Mouse (Mus musculus): ENCODE data around the gene Tspan2. TPM values are rescaled to one million over a fixed set of nuclear protein-coding genes. Genes with fewer than 3 reads are reported as not detected.

Gene Tspan2
- polyA plus RNA-seq, 1 experiment, result not detected

GRCm38 (mm10) chr3:102738926-102739325, 4.6 kb downstream of the Tspan2 start:
- TF ChIP-seq CTCF (IDR thresholded peaks at IDR 0.05; ENCODE audit: insufficient read depth, low read depth, low read length) (no peak), POLR2A (IDR thresholded peaks at IDR 0.05; ENCODE audit: insufficient read depth, low read depth, low read length) (no peak)
- H3K4me3 ChIP-seq (ENCODE audit: insufficient read depth, low read depth, low read length), result no peak overlapping the region
- H3K4me1 ChIP-seq (ENCODE audit: control insufficient read depth, insufficient read depth, low read length), result peaks cover 11% of the 10 kb centered on the region
- no peak overlapping the region for H3K27ac ChIP-seq (ENCODE audit: insufficient read depth, low read depth, low read length)
- WGBS, result 77% methylated on average over 6 of the region's 6 CpGs

- Histone ChIP-seq H3K4me1 (ENCODE audit: control insufficient read depth, insufficient read depth, low read length) (peaks cover 9% of the 10 kb centered on the region; the same call in 1 of the 2 replicates), H3K4me3 (ENCODE audit: insufficient read depth, low read depth, low read length) (no peak overlapping the region), H3K27ac (ENCODE audit: insufficient read depth, low read depth, low read length) (no peak overlapping the region)
- TF ChIP-seq POLR2A (IDR thresholded peaks at IDR 0.05; ENCODE audit: insufficient read depth, low read depth, low read length), result no peak
- TF ChIP-seq CTCF (IDR thresholded peaks at IDR 0.05; ENCODE audit: insufficient read depth, low read depth, low read length), result no peak
- 41% methylated on average over 4 of the region's 4 CpGs for WGBS
These were observed 8.4 kb downstream of the Tspan2 start for GRCm38 (mm10) chr3:102742725-102743124.

GRCm38 (mm10) chr3:102743202-102743601, 8.9 kb downstream of the Tspan2 start:
- Histone ChIP-seq H3K4me3 (ENCODE audit: insufficient read depth, low read depth, low read length) (no peak overlapping the region), H3K27ac (ENCODE audit: insufficient read depth, low read depth, low read length) (peak overlapping the region; percentile 37; the same call in 1 of the 2 replicates)
- 29% methylated on average over 4 of the region's 4 CpGs for WGBS

GRCm38 (mm10) chr3:102743781-102744471, 9.6 kb downstream of the Tspan2 start:
- TF ChIP-seq CTCF (IDR thresholded peaks at IDR 0.05; ENCODE audit: insufficient read depth, low read depth, low read length), result no peak
- no peak for TF ChIP-seq POLR2A (IDR thresholded peaks at IDR 0.05; ENCODE audit: insufficient read depth, low read depth, low read length)
- H3K4me3 ChIP-seq (ENCODE audit: insufficient read depth, low read depth, low read length), result no peak overlapping the region
- peaks cover 9% of the 10 kb centered on the region; the same call in 1 of the 2 replicates for H3K4me1 ChIP-seq (ENCODE audit: control insufficient read depth, insufficient read depth, low read length)
- WGBS, result 89% methylated on average over 9 of the region's 9 CpGs
- no peak overlapping the region for H3K27ac ChIP-seq (ENCODE audit: insufficient read depth, low read depth, low read length)

More at GRCm38 (mm10) chr3:102743202-102743601, 8.9 kb downstream of the Tspan2 start:
- no peak for TF ChIP-seq CTCF (IDR thresholded peaks at IDR 0.05; ENCODE audit: insufficient read depth, low read depth, low read length)
- no peak for TF ChIP-seq POLR2A (IDR thresholded peaks at IDR 0.05; ENCODE audit: insufficient read depth, low read depth, low read length)
- peaks cover 9% of the 10 kb centered on the region; the same call in 1 of the 2 replicates for H3K4me1 ChIP-seq (ENCODE audit: control insufficient read depth, insufficient read depth, low read length)

- H3K4me1 ChIP-seq (ENCODE audit: control insufficient read depth, insufficient read depth, low read length), result peaks cover 9% of the 10 kb centered on the region; the same call in 1 of the 2 replicates
- no peak overlapping the region for H3K27ac ChIP-seq (ENCODE audit: insufficient read depth, low read depth, low read length)
- TF ChIP-seq CTCF (IDR thresholded peaks at IDR 0.05; ENCODE audit: insufficient read depth, low read depth, low read length) (no peak), POLR2A (IDR thresholded peaks at IDR 0.05; ENCODE audit: insufficient read depth, low read depth, low read length) (no peak)
- no peak overlapping the region for H3K4me3 ChIP-seq (ENCODE audit: insufficient read depth, low read depth, low read length)
- 83% methylated on average over 5 of the region's 5 CpGs for WGBS
These were observed 10.3 kb downstream of the Tspan2 start for GRCm38 (mm10) chr3:102744657-102745056.

- WGBS, result 64% methylated on average over 4 of the region's 4 CpGs
- Histone ChIP-seq H3K4me3 (ENCODE audit: insufficient read depth, low read depth, low read length) (no peak overlapping the region), H3K4me1 (ENCODE audit: control insufficient read depth, insufficient read depth, low read length) (peaks cover 9% of the 10 kb centered on the region; the same call in 1 of the 2 replicates), H3K27ac (ENCODE audit: insufficient read depth, low read depth, low read length) (no peak overlapping the region)
- no peak for TF ChIP-seq POLR2A (IDR thresholded peaks at IDR 0.05; ENCODE audit: insufficient read depth, low read depth, low read length)
- TF ChIP-seq CTCF (IDR thresholded peaks at IDR 0.05; ENCODE audit: insufficient read depth, low read depth, low read length), result no peak
These were observed 11.8 kb downstream of the Tspan2 start for GRCm38 (mm10) chr3:102746174-102746573.

GRCm38 (mm10) chr3:102748038-102748437, 13.7 kb downstream of the Tspan2 start:
- no peak overlapping the region for H3K4me3 ChIP-seq (ENCODE audit: insufficient read depth, low read depth, low read length)
- peaks cover 13% of the 10 kb centered on the region for H3K4me1 ChIP-seq (ENCODE audit: control insufficient read depth, insufficient read depth, low read length)
- TF ChIP-seq CTCF (IDR thresholded peaks at IDR 0.05; ENCODE audit: insufficient read depth, low read depth, low read length) (no peak), POLR2A (IDR thresholded peaks at IDR 0.05; ENCODE audit: insufficient read depth, low read depth, low read length) (no peak)
- no peak overlapping the region for H3K27ac ChIP-seq (ENCODE audit: insufficient read depth, low read depth, low read length)
- WGBS, result 78% methylated on average over 3 of the region's 3 CpGs

- 82% methylated on average over 5 of the region's 5 CpGs for WGBS
- no peak overlapping the region for H3K4me3 ChIP-seq (ENCODE audit: insufficient read depth, low read depth, low read length)
- no peak overlapping the region for H3K27ac ChIP-seq (ENCODE audit: insufficient read depth, low read depth, low read length)
- TF ChIP-seq POLR2A (IDR thresholded peaks at IDR 0.05; ENCODE audit: insufficient read depth, low read depth, low read length), result no peak
- TF ChIP-seq CTCF (IDR thresholded peaks at IDR 0.05; ENCODE audit: insufficient read depth, low read depth, low read length), result no peak
- H3K4me1 ChIP-seq (ENCODE audit: control insufficient read depth, insufficient read depth, low read length), result peaks cover 13% of the 10 kb centered on the region
These were observed 14.4 kb downstream of the Tspan2 start for GRCm38 (mm10) chr3:102748686-102749085.

- no peak overlapping the region for H3K4me3 ChIP-seq (ENCODE audit: insufficient read depth, low read depth, low read length)
- H3K4me1 ChIP-seq (ENCODE audit: control insufficient read depth, insufficient read depth, low read length), result peaks cover 13% of the 10 kb centered on the region
- H3K27ac ChIP-seq (ENCODE audit: insufficient read depth, low read depth, low read length), result no peak overlapping the region
- TF ChIP-seq CTCF (IDR thresholded peaks at IDR 0.05; ENCODE audit: insufficient read depth, low read depth, low read length) (no peak), POLR2A (IDR thresholded peaks at IDR 0.05; ENCODE audit: insufficient read depth, low read depth, low read length) (no peak)
- 91% methylated on average over 5 of the region's 5 CpGs for WGBS
These were observed 16.8 kb downstream of the Tspan2 start for GRCm38 (mm10) chr3:102751136-102751535.

All from olfactory bulb, adult 2 months (tissue).